Mouse (Mus musculus) intestine, embryonic 16.5 days (tissue): ENCODE data around the gene Fbxl19. TPM values are rescaled to one million over a fixed set of nuclear protein-coding genes. Genes with fewer than 3 reads are reported as not detected.

Experiments used
- ATAC-seq: fragments of 200-750 bp; cut with Nextera tagmentation; 2 replicates; pipeline ENCODE4 v1.8.0; 2017; ENCODE audit warnings: moderate TSS enrichment, moderate library complexity
- H3K27ac ChIP-seq: fragments of 300-500 bp; sonication (generic); 2 replicates; pipeline ENCODE4 v1.5.1; 2014; ENCODE audit warnings: mild to moderate bottlenecking, low read length
- H3K27me3 ChIP-seq: fragments of 300-500 bp; sonication (generic); replicated peaks from 2 replicates; pipeline ENCODE4 v1.6.1; 2014; ENCODE audit warnings: low read length, control low read depth, mixed read lengths; ENCODE audit not compliant: control insufficient read depth, insufficient read depth
- H3K36me3 ChIP-seq: fragments of 300-500 bp; sonication (generic); 2 replicates; pipeline ENCODE4 v1.6.1; 2014; ENCODE audit warnings: low read length, control low read depth; ENCODE audit not compliant: control insufficient read depth, insufficient read depth
- H3K4me1 ChIP-seq: fragments of 300-500 bp; sonication (generic); 2 replicates; pipeline ENCODE4 v1.6.1; 2014; ENCODE audit warnings: low read length, control low read depth, mixed read lengths; ENCODE audit not compliant: control insufficient read depth, insufficient read depth
- H3K4me2 ChIP-seq: fragments of 300-500 bp; sonication (generic); 2 replicates; pipeline ENCODE4 v1.6.1; 2014; ENCODE audit warnings: low read depth, low read length, control low read depth
- H3K4me3 ChIP-seq: fragments of 300-500 bp; sonication (generic); 2 replicates; pipeline ENCODE4 v1.5.1; 2014; ENCODE audit warnings: mild to moderate bottlenecking, low read length
- H3K9ac ChIP-seq: fragments of 300-500 bp; sonication (generic); 2 replicates; pipeline ENCODE4 v1.6.1; 2014; ENCODE audit warnings: low read depth, low read length
- H3K9me3 ChIP-seq: fragments of 300-500 bp; sonication (generic); 2 replicates; pipeline ENCODE4 v1.6.1; 2016; ENCODE audit warnings: low read length, control low read depth; ENCODE audit not compliant: control insufficient read depth
- WGBS: fragments of 180-500 bp; shearing (Covaris S2); extraction: QIAGEN DNeasy Blood & Tissue Kit; methylation state at CpG from one replicate; pipeline ENCODE4 v1.1.7; 2014; 5-methylcytosine and 5-hydroxymethylcytosine counted together
- polyA plus RNA-seq: library from polyadenylated mRNA; unstranded; fragments of >200 nt; fragmentation: Nextera tagmentation; extraction: Ambion mirVana; gene quantifications from 2 replicates; pipeline ENCODE4 v1.2.1, GENCODE M21; 2015

Fbxl19 gene
- polyA plus RNA-seq, 1 experiment from 2014 or later: 1.9 TPM

GRCm38 (mm10) chr7:127761026-127761425 lies 16.7 kb downstream of the Fbxl19 start:
- H3K27ac ChIP-seq: peak overlapping the region; percentile 59
- peak; percentile 67 for ATAC-seq
- no peak overlapping the region for H3K9ac ChIP-seq
- H3K36me3 ChIP-seq: peaks cover 4% of the 10 kb centered on the region; the same call in 1 of the 2 replicates
- 33% methylated on average over 7 of the region's 7 CpGs for WGBS
- H3K4me1 ChIP-seq: peaks cover 9% of the 10 kb centered on the region; the same call in 1 of the 2 replicates
- H3K4me3 ChIP-seq: no peak overlapping the region
- no peaks in the 10 kb centered on the region for H3K27me3 ChIP-seq
- H3K9me3 ChIP-seq: no peaks in the 10 kb centered on the region
- H3K4me2 ChIP-seq: no peak overlapping the region

GRCm38 (mm10) chr7:127763642-127764041 lies 19.3 kb downstream of the Fbxl19 start:
- Histone ChIP-seq H3K9me3 (no peaks in the 10 kb centered on the region), H3K4me2 (no peak overlapping the region), H3K4me3 (no peak overlapping the region), H3K27me3 (no peaks in the 10 kb centered on the region), H3K36me3 (peaks cover 8% of the 10 kb centered on the region; the same call in 1 of the 2 replicates), H3K4me1 (peaks cover 14% of the 10 kb centered on the region), H3K9ac (no peak overlapping the region), H3K27ac (no peak overlapping the region)
- ATAC-seq: no peak
- 88% methylated on average over 4 of the region's 4 CpGs for WGBS

- WGBS: 79% methylated on average over 2 of the region's 2 CpGs
- peaks cover 8% of the 10 kb centered on the region; the same call in 1 of the 2 replicates for H3K36me3 ChIP-seq
- no peaks in the 10 kb centered on the region for H3K27me3 ChIP-seq
- no peak overlapping the region for H3K4me2 ChIP-seq
- ATAC-seq: no peak
- no peak overlapping the region for H3K27ac ChIP-seq
- H3K4me1 ChIP-seq: peaks cover 13% of the 10 kb centered on the region
- no peak overlapping the region for H3K4me3 ChIP-seq
- no peaks in the 10 kb centered on the region for H3K9me3 ChIP-seq
- no peak overlapping the region for H3K9ac ChIP-seq
These were observed 21.4 kb downstream of the Fbxl19 start for GRCm38 (mm10) chr7:127765756-127766155.

- 79% methylated on average over 17 of the region's 17 CpGs for WGBS
- peaks cover 17% of the 10 kb centered on the region for H3K4me1 ChIP-seq
- no peaks in the 10 kb centered on the region for H3K9me3 ChIP-seq
- no peaks in the 10 kb centered on the region for H3K27me3 ChIP-seq
- ATAC-seq: no peak
- H3K36me3 ChIP-seq: peaks cover 8% of the 10 kb centered on the region; the same call in 1 of the 2 replicates
- no peak overlapping the region for H3K4me3 ChIP-seq
- no peak overlapping the region for H3K9ac ChIP-seq
- no peak overlapping the region for H3K4me2 ChIP-seq
- no peak overlapping the region for H3K27ac ChIP-seq
These were observed 22.7 kb downstream of the Fbxl19 start for GRCm38 (mm10) chr7:127766851-127767609.

GRCm38 (mm10) chr7:127767671-127768345 lies 23.5 kb downstream of the Fbxl19 start:
- Histone ChIP-seq H3K27ac (no peak overlapping the region), H3K36me3 (peaks cover 8% of the 10 kb centered on the region; the same call in 1 of the 2 replicates)
- WGBS: 92% methylated on average over 19 of the region's 19 CpGs

GRCm38 (mm10) chr7:127768346-127768996 lies 24.1 kb downstream of the Fbxl19 start:
- peak overlapping the region; percentile 43; the same call in 1 of the 2 replicates for H3K27ac ChIP-seq

More at GRCm38 (mm10) chr7:127767671-127768345, 23.5 kb downstream of the Fbxl19 start:
- Histone ChIP-seq H3K4me1 (peaks cover 17% of the 10 kb centered on the region), H3K27me3 (no peaks in the 10 kb centered on the region), H3K4me2 (no peak overlapping the region), H3K9ac (no peak overlapping the region), H3K4me3 (no peak overlapping the region), H3K9me3 (no peaks in the 10 kb centered on the region)
- no peak for ATAC-seq

GRCm38 (mm10) chr7:127768997-127769593 lies 24.8 kb downstream of the Fbxl19 start:
- WGBS: 3% methylated on average over 16 of the region's 16 CpGs
- H3K27ac ChIP-seq: peak overlapping the region; percentile 90
- H3K9ac ChIP-seq: peak overlapping the region; percentile 97
- no peaks in the 10 kb centered on the region for H3K9me3 ChIP-seq
- H3K27me3 ChIP-seq: no peaks in the 10 kb centered on the region
- peak overlapping the region; percentile 84 for H3K4me3 ChIP-seq
- ATAC-seq: peak; percentile 85
- H3K4me2 ChIP-seq: peak overlapping the region; percentile 74
- H3K36me3 ChIP-seq: 0 out of 2 replicates have a peak, but pooled peaks cover 5% of the 10 kb centered on the region
- peaks cover 17% of the 10 kb centered on the region for H3K4me1 ChIP-seq

More at GRCm38 (mm10) chr7:127768346-127768996, 24.1 kb downstream of the Fbxl19 start:
- 49% methylated on average over 13 of the region's 13 CpGs for WGBS
- H3K4me1 ChIP-seq: peaks cover 17% of the 10 kb centered on the region
- H3K9ac ChIP-seq: no peak overlapping the region
- H3K4me2 ChIP-seq: no peak overlapping the region
- H3K4me3 ChIP-seq: no peak overlapping the region
- no peaks in the 10 kb centered on the region for H3K27me3 ChIP-seq
- ATAC-seq: no peak; the same call in 1 of the 2 replicates
- peaks cover 5% of the 10 kb centered on the region; the same call in 1 of the 2 replicates for H3K36me3 ChIP-seq
- no peaks in the 10 kb centered on the region for H3K9me3 ChIP-seq

- under 1% methylated on average over 24 of the region's 24 CpGs for WGBS
- peak within 1 kb of the TSS; percentile 84 for H3K4me3 ChIP-seq
- peak within 1 kb of the TSS; percentile 90 for H3K27ac ChIP-seq
- peak; percentile 81 for ATAC-seq
- H3K4me2 ChIP-seq: peak within 1 kb of the TSS; percentile 74
- H3K36me3 ChIP-seq: 0 out of 2 replicates have a peak, but pooled peaks cover 5% of the 10 kb centered on the region
- peaks cover 17% of the 10 kb centered on the region for H3K4me1 ChIP-seq
- H3K27me3 ChIP-seq: no peaks in the 10 kb centered on the region
- H3K9me3 ChIP-seq: no peaks in the 10 kb centered on the region
- peak within 1 kb of the TSS; percentile 97 for H3K9ac ChIP-seq
These were observed 25.3 kb downstream of the Fbxl19 start, which contains the start of gene Orai3 for GRCm38 (mm10) chr7:127769651-127770038. Gene Orai3, plus strand, starts transcription at chr7:127769815.
